22 mouse cellular contexts compared by ENCODE assay signal in genomic region chr7:110557001-110557400, GRCm38 (mm10).
"Had no signal": no experiment of that assay in that cellular context is flagged by ENCODE, and none has a peak within 500 bp of the region (broad histone marks: within the 10 kb centered on the region; RNA-seq: fewer than 3 reads in every experiment).

No protein-coding gene starts in this region.

- H3K9me3 ChIP-seq: limb, embryonic 10.5 days; limb, embryonic 13.5 days; liver, embryonic 12.5 days; liver, embryonic 15.5 days; lung, embryonic 15.5 days; midbrain, embryonic 12.5 days; midbrain, embryonic 15.5 days; neural tube, embryonic 12.5 days; neural tube, embryonic 15.5 days had no signal

- H3K4me1 ChIP-seq: liver, embryonic 15.5 days; lung, embryonic 15.5 days; midbrain, embryonic 12.5 days; midbrain, embryonic 15.5 days; neural tube, embryonic 12.5 days had no signal

- DNase-seq: kidney, adult 8-10 months; kidney, postnatal 4 days; layer of hippocampus, adult 9-11 months; liver; lung, adult 18-20 months; lung, postnatal 10 days; lung, postnatal 36 days; right cerebral cortex, adult 18-20 months; right cerebral cortex, postnatal 14 days; spleen, adult 18-20 months; thymus, adult 18-20 months; thymus, postnatal 4 days had no signal

- ATAC-seq: intestine, postnatal 0 days; liver, embryonic 12.5 days; midbrain, embryonic 15.5 days had no signal

- H3K27ac ChIP-seq: liver, embryonic 12.5 days; liver, embryonic 15.5 days; lung, embryonic 15.5 days; midbrain, embryonic 12.5 days; midbrain, embryonic 15.5 days; neural tube, embryonic 12.5 days; neural tube, embryonic 15.5 days had no signal

- H3K27me3 ChIP-seq: limb, embryonic 13.5 days; liver, embryonic 12.5 days; liver, embryonic 15.5 days; lung, embryonic 15.5 days; midbrain, embryonic 12.5 days; midbrain, embryonic 15.5 days; neural tube, embryonic 12.5 days; neural tube, embryonic 15.5 days had no signal

- H3K4me3 ChIP-seq: limb, embryonic 10.5 days; limb, embryonic 13.5 days; liver, embryonic 12.5 days; liver, embryonic 15.5 days; lung, embryonic 15.5 days; midbrain, embryonic 12.5 days; midbrain, embryonic 15.5 days; neural tube, embryonic 12.5 days; neural tube, embryonic 15.5 days had no signal

- H3K36me3 ChIP-seq: liver, embryonic 12.5 days; liver, embryonic 15.5 days; midbrain, embryonic 15.5 days had no signal
